25 mouse cellular contexts compared by ENCODE assay signal in genomic region chr13:14542860-14543259, GRCm38 (mm10). TPM values are rescaled to one million over a fixed set of nuclear protein-coding genes. Genes with fewer than 3 reads are reported as not detected.
A peak's percentile ranks its signal among the peaks of the same experiment; 100 is the strongest.
DNase-seq lines count a peak whose midpoint lies in the region; ATAC-seq and TF ChIP-seq lines count a peak whose summit lies in the region.
"Had no signal": no experiment of that assay in that cellular context is flagged by ENCODE, and none has a peak within 500 bp of the region (broad histone marks: within the 10 kb centered on the region; RNA-seq: fewer than 3 reads in every experiment).

No protein-coding gene starts in this region.

- TF ChIP-seq CTCF in liver, postnatal 0 days (IDR thresholded peaks at IDR 0.05; ENCODE audit: low read depth) = no peak

- no peak overlapping the region for H3K27ac ChIP-seq in liver, embryonic 11.5 days (ENCODE audit: low read depth, low read length)
- no peak overlapping the region for H3K27ac ChIP-seq in liver, embryonic 12.5 days
- no peak overlapping the region for H3K27ac ChIP-seq in liver, postnatal 0 days (ENCODE audit: low read depth)
- H3K27ac ChIP-seq: embryonic facial prominence, embryonic 12.5 days; embryonic facial prominence, embryonic 15.5 days; hindbrain, embryonic 12.5 days; hindbrain, embryonic 15.5 days had no signal

- TF ChIP-seq EP300 in liver, postnatal 0 days (IDR thresholded peaks at IDR 0.05; ENCODE audit: low read depth) = peak; percentile 48; the same call in 1 of the 2 replicates

- H3K4me1 ChIP-seq in liver, embryonic 11.5 days (replicated peaks; ENCODE audit: control insufficient read depth, insufficient read depth, low read length) = no peaks in the 10 kb centered on the region
- H3K4me1 ChIP-seq in liver, embryonic 12.5 days = no peaks in the 10 kb centered on the region
- no peaks in the 10 kb centered on the region for H3K4me1 ChIP-seq in liver, postnatal 0 days (ENCODE audit: insufficient read depth)
- H3K4me1 ChIP-seq: embryonic facial prominence, embryonic 12.5 days; embryonic facial prominence, embryonic 15.5 days; hindbrain, embryonic 12.5 days; hindbrain, embryonic 15.5 days had no signal

- no peak overlapping the region for H3K4me3 ChIP-seq in liver, embryonic 11.5 days (ENCODE audit: low read depth, low read length)
- no peak overlapping the region for H3K4me3 ChIP-seq in liver, embryonic 12.5 days
- no peak overlapping the region for H3K4me3 ChIP-seq in liver, postnatal 0 days (ENCODE audit: low read depth, low read length)
- H3K4me3 ChIP-seq: embryonic facial prominence, embryonic 12.5 days; embryonic facial prominence, embryonic 15.5 days; hindbrain, embryonic 12.5 days; hindbrain, embryonic 15.5 days had no signal

- no peaks in the 10 kb centered on the region for H3K9me3 ChIP-seq in liver, embryonic 11.5 days (ENCODE audit: control insufficient read depth, low read length)
- H3K9me3 ChIP-seq in liver, embryonic 12.5 days (replicated peaks) = no peaks in the 10 kb centered on the region
- H3K9me3 ChIP-seq in liver, postnatal 0 days (ENCODE audit: low read length) = no peaks in the 10 kb centered on the region
- H3K9me3 ChIP-seq: embryonic facial prominence, embryonic 12.5 days; embryonic facial prominence, embryonic 15.5 days; hindbrain, embryonic 12.5 days; hindbrain, embryonic 15.5 days had no signal

- WGBS in liver, embryonic 11.5 days = 62% methylated on average over 5 of the region's 5 CpGs
- WGBS in liver, embryonic 12.5 days (ENCODE audit: insufficient replicate concordance) = 48% methylated on average over 5 of the region's 5 CpGs
- 58% methylated on average over 5 of the region's 5 CpGs for WGBS in liver, postnatal 0 days (ENCODE audit: insufficient replicate concordance)

- no peaks in the 10 kb centered on the region for H3K27me3 ChIP-seq in liver, embryonic 11.5 days (replicated peaks; ENCODE audit: control insufficient read depth, insufficient read depth, low read length)
- no peaks in the 10 kb centered on the region for H3K27me3 ChIP-seq in liver, embryonic 12.5 days (replicated peaks)
- no peaks in the 10 kb centered on the region for H3K27me3 ChIP-seq in liver, postnatal 0 days (ENCODE audit: insufficient read depth, low read length)
- H3K27me3 ChIP-seq: CH12.LX; embryonic facial prominence, embryonic 12.5 days; embryonic facial prominence, embryonic 15.5 days; hindbrain, embryonic 12.5 days; hindbrain, embryonic 15.5 days had no signal

- no peak overlapping the region for H3K9ac ChIP-seq in liver, embryonic 11.5 days (ENCODE audit: low read depth, low read length)
- no peak overlapping the region for H3K9ac ChIP-seq in liver, embryonic 12.5 days
- no peak overlapping the region for H3K9ac ChIP-seq in liver, postnatal 0 days (replicated peaks)
- H3K9ac ChIP-seq: embryonic facial prominence, embryonic 12.5 days; embryonic facial prominence, embryonic 15.5 days; forebrain, postnatal 0 days; hindbrain, embryonic 12.5 days; hindbrain, embryonic 15.5 days had no signal

- no peaks in the 10 kb centered on the region for H3K36me3 ChIP-seq in liver, embryonic 11.5 days (ENCODE audit: control insufficient read depth, insufficient read depth, low read length)
- H3K36me3 ChIP-seq in liver, embryonic 12.5 days = no peaks in the 10 kb centered on the region
- H3K36me3 ChIP-seq in liver, postnatal 0 days (replicated peaks; ENCODE audit: insufficient read depth, low read length) = no peaks in the 10 kb centered on the region
- H3K36me3 ChIP-seq: embryonic facial prominence, embryonic 12.5 days; embryonic facial prominence, embryonic 15.5 days; hindbrain, embryonic 12.5 days; hindbrain, embryonic 15.5 days had no signal

- intact Hi-C loops in gastrocnemius, postnatal 14 days (cut with DNase I; ENCODE audit: low total_unique reads) = no loop called here

- DNase-seq in liver, embryonic 11.5 days (ENCODE audit: low spot score) = no peak
- no peak for DNase-seq in liver
- DNase-seq in liver, postnatal 0 days = no peak
- no peak for DNase-seq in gastrocnemius, postnatal 14 days
- DNase-seq in layer of hippocampus, adult 9-11 months = no peak
- DNase-seq: adrenal gland, adult 2 months; adrenal gland, postnatal 14 days; B cell, adult 2 months; cerebellum, adult 11 months; cerebellum, adult 2 months; cerebellum, adult 9-11 months; cerebellum, postnatal 25 days; forebrain, postnatal 0 days; gastrocnemius, postnatal 10 days; heart, adult 11 months had no signal

- ATAC-seq in liver, embryonic 11.5 days (replicated peaks; ENCODE audit: low FRiP score) = peak; percentile 75
- ATAC-seq in liver, embryonic 12.5 days = peak; percentile 82
- peak; percentile 47; the same call in 1 of the 2 replicates for ATAC-seq in liver, postnatal 0 days
- ATAC-seq: forebrain, embryonic 14.5 days; forebrain, postnatal 0 days had no signal

- H3K4me2 ChIP-seq in liver, embryonic 11.5 days = no peak overlapping the region
- H3K4me2 ChIP-seq in liver, embryonic 12.5 days = no peak overlapping the region
- no peak overlapping the region for H3K4me2 ChIP-seq in liver, postnatal 0 days (ENCODE audit: low read depth, low read length)
- H3K4me2 ChIP-seq: embryonic facial prominence, embryonic 12.5 days; embryonic facial prominence, embryonic 15.5 days; heart, embryonic 11.5 days; hindbrain, embryonic 12.5 days; hindbrain, embryonic 15.5 days had no signal

RNA-seq across cellular contexts. Expression of gene Hecw1, which starts 19.8 kb away (rescaled TPM):
- polyA plus RNA-seq in liver, embryonic 11.5 days (2014; fragmentation: Nextera tagmentation; extraction: Ambion mirVana) = 0.15 and 0.44 TPM in 2 replicates
- 0.23 and 0.37 TPM in 2 replicates for polyA plus RNA-seq in liver, embryonic 12.5 days (2016; fragmentation: Nextera tagmentation; extraction: Ambion mirVana)
- polyA plus RNA-seq in liver, postnatal 0 days (2015; fragmentation: Nextera tagmentation; extraction: Ambion mirVana) = not detected in 2 replicates
- under 1 TPM in 1 of 2 experiments, not detected in 1; 0.25 TPM for total RNA-seq in gastrocnemius, postnatal 14 days (2021)
- total RNA-seq: CH12.LX; common myeloid progenitor, adult 5-6 weeks; hematopoietic stem cell, adult 5-6 weeks had no signal
- polyA plus RNA-seq: adrenal gland, adult 2 months had no signal
